Mouse (Mus musculus) c-Kit-positive CD71-negative TER-119-negative erythroid progenitor cells, embryonic 14.5 days (primary cell): ENCODE measurements around the gene Smad3.

Experiments used
- DNase-seq: peaks from one replicate; pipeline ENCODE4 v3.0.0-alpha.2; 2013; ENCODE audit warnings: low read depth

Gene Smad3

GRCm38 (mm10) chr9:63625090-63625756 is 132.6 kb downstream of the Smad3 start:
- no peak for DNase-seq

GRCm38 (mm10) chr9:63623895-63624569 is 133.8 kb downstream of the Smad3 start:
- DNase-seq, result no peak

DNA sequence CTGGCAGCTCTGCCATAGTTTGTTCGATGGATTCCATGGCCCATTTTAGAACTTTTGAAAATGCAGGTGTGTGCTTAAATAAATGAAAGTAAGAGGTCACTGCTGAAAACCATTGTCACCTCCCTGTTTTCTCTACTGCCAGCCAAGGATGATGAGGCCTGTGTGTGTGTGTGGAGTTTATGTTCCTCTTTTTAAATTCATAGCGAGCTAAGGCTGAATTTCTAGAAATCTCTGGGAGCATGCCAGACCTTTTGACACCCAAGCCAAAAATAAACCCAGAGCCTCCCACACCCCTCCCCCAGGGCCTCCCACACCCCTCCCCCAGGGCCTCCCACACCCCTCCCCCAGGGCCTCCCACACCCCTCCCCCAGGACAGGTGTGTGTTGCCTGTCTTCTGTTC is 139.8 kb downstream of the Smad3 start:
- no peak for DNase-seq

DNA sequence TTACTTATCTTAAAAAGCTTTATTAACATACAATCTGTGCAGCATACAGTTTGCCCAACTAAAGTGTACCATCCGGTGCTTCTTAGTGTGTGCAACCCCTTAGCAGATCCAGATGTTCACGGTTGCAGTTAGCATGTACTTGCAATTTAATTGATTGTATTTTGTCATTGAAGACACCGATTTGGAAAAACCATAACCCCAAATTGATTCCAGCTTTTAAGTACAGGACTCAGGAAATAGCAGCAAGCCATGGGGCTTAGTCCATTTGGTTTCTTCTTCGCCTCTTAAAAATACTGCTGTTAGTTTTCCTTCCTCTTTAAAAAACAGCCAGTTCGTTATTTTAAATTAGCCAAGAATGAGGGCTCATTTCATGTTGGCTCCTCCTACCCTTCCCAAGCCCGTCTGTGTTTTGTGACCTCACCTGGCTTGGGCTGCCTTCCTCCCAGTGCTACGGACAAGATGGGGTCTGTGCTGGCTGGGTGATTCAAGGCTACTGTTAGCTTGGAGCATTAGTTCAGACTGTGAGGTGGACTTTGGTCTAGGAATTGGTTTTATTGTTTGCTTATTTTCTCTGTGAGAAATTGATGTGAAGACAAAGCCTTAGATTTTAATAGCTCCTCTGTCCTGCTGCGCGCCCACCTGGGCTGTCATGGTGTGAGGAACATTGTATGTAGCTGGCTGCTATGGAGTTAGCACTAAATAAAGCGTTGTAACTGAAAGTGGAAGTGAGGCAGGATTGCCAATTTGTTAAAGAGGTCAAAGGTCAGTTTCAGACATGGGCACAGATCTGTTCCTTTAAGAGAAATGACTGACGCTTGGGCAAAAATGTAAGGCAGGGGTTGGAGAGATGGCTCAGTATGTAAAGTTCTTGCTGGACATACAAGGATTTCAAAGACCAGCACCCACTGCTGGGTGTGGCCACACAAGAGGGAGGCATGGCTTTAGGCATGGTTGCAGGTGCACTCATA is 143.5 kb downstream of the Smad3 start:
- DNase-seq, result no peak

DNA sequence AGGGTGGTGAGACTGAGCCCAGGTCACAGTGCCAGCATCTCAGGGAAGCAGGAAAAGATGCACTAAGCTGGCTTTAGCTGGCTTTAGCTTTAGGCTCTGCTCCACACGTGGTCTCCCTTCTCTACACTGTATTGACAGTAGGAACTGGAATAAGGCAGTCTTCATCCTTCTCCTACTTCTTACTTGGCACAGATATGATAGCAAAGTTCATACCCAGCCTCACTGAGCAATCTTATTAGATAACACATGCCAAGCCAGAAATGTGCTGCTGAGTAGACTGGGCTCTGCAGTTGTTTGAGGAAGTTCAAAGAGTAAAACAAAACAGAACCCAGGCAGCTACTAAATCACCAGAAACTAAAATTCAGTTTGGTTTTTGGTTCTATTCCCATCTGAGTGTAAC is 144.2 kb downstream of the Smad3 start:
- no peak for DNase-seq

DNA sequence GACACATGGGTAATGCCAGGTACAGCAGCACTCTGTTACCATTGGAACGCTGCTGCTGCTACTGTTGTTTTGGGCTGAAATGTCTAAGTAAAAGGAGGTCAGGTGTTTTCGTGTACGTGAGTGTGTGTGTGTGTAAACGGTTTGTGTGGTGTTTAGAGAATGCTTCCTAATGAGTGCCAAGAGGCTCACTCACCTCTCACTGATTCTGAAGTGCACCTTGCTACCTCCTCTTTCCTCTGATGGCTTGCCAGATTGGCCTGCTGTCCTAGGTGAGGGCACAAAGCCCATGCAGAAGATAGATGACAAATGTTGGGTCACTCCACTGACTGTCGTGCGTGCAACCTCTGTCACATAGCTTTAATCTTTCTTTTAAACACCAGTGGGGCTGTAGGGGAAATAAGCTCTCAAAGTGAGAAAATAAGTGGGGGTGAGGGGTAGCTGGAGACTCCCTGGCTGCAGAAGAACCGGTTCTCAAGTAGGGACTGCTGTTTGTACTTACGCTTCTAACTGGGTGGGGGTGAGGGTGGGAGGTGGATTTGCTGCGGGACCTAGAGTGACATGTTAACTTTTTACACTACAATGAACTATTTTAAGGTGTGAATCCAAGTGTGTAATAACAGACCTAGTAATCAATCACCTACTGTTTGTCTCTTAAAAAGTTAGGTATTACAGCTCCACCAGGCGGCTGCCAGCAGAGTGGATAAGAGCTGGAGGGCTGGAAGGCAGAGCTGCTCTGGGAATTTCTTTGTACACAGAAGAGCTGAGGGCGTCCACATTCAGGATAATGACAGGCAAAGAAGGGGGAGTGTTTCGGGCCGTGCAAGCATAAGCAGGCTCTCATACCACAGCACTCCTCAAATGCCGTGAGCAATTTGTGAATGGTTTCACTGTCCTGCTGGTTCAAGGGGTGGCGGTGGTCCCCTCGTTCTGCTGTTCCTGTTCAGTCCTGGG is 145.0 kb downstream of the Smad3 start:
- no peak for DNase-seq

- no peak for DNase-seq
These were observed 145.8 kb downstream of the Smad3 start for GRCm38 (mm10) chr9:63611967-63612366.

DNA sequence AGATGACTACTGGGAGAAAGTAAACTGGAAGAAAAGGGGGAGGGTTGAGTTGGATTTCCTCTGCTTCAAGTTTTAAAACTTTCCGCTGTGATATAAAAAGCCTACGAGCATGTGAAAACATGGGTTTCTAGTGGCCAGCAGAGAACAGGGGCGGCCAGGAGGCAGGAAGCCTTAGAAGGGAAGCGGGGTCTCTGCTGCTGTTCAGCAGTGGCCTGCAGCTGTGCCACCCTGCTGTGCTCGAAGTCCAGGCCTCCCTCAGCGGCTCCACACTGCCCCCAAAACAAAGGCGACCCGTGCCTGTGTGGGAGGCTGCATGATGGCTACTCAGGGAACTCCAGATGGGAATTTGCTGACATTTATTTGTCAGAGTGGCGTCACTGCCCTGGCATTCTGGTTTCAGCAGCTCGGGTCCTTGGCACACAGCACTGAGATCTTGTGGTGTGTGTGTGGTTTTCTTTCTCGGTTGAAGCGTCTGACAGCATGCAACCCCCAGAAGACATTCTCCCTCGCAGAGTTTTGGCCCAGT is 146.9 kb downstream of the Smad3 start:
- no peak for DNase-seq

- no peak for DNase-seq
These were observed 147.6 kb downstream of the Smad3 start for GRCm38 (mm10) chr9:63610231-63610630.

DNA sequence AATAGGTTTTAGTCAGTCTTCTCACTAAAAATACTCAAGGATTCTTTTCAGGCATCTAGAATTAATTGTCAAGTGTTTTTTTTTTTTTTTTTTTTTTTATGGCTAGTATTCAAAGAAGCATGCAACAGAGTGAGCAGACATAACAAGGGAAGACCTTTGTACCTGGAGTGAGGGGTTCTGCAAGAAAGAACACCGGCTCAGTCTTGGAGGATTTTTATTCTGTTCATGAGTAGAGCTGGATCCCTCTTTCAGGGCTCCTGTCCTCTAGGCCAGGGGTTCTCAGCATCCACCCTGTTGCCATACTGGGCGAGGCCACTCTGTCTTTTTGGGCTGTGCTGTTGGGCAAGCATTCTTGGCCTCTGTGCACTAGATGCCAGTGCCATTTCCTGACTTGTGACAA is 148.0 kb downstream of the Smad3 start:
- DNase-seq, result no peak

GRCm38 (mm10) chr9:63609246-63609645 is 148.5 kb downstream of the Smad3 start:
- no peak for DNase-seq

- no peak for DNase-seq
These were observed 149.8 kb downstream of the Smad3 start for GRCm38 (mm10) chr9:63608006-63608405.

GRCm38 (mm10) chr9:63606594-63606993 is 151.2 kb downstream of the Smad3 start:
- no peak for DNase-seq

- DNase-seq, result no peak
These were observed 153.9 kb downstream of the Smad3 start for GRCm38 (mm10) chr9:63603849-63604248.

- DNase-seq, result peak; percentile 86
These were observed 155.5 kb downstream of the Smad3 start, which contains the start of the genes Iqch and Aagab for GRCm38 (mm10) chr9:63602043-63602939. Iqch (minus strand) TSS chr9:63602493. Aagab (plus strand) TSS chr9:63602660.
